Mouse (Mus musculus) kidney, embryonic 16.5 days (tissue): ENCODE results near the gene Adgre1. TPM values are rescaled to one million over a fixed set of nuclear protein-coding genes. Genes with fewer than 3 reads are reported as not detected.

Experiments
- ATAC-seq: fragments of 200-750 bp; cut with Nextera tagmentation; 2 replicates; pipeline ENCODE4 v1.8.0; 2017; ENCODE audit warnings: moderate TSS enrichment; ENCODE audit not compliant: low FRiP score, low TSS enrichment
- H3K27ac ChIP-seq: fragments of 300-500 bp; sonication (generic); 2 replicates; pipeline ENCODE4 v1.5.1; 2014; ENCODE audit warnings: low read length
- H3K27me3 ChIP-seq: fragments of 300-500 bp; sonication (generic); 2 replicates; pipeline ENCODE4 v1.6.1; 2014; ENCODE audit warnings: low read length, control low read depth, mixed read lengths; ENCODE audit not compliant: insufficient read depth
- H3K36me3 ChIP-seq: fragments of 300-500 bp; sonication (generic); 2 replicates; pipeline ENCODE4 v1.6.1; 2014; ENCODE audit warnings: low read length, control low read depth, mixed read lengths; ENCODE audit not compliant: insufficient read depth
- H3K4me1 ChIP-seq: fragments of 300-500 bp; sonication (generic); 2 replicates; pipeline ENCODE4 v1.6.1; 2014; ENCODE audit warnings: low read length, control low read depth, mixed read lengths; ENCODE audit not compliant: insufficient read depth
- H3K4me2 ChIP-seq: fragments of 300-500 bp; sonication (generic); replicated peaks from 2 replicates; pipeline ENCODE4 v1.6.1; 2014; ENCODE audit warnings: low read depth, low read length
- H3K4me3 ChIP-seq: fragments of 300-500 bp; sonication (generic); 2 replicates; pipeline ENCODE4 v1.5.1; 2014; ENCODE audit warnings: mild to moderate bottlenecking, low read length
- H3K9ac ChIP-seq: fragments of 300-500 bp; sonication (generic); replicated peaks from 2 replicates; pipeline ENCODE4 v1.6.1; 2014; ENCODE audit warnings: low read length
- H3K9me3 ChIP-seq: fragments of 300-500 bp; sonication (generic); 2 replicates; pipeline ENCODE4 v1.6.1; 2016; ENCODE audit warnings: low read length, control low read depth
- WGBS: fragments of 180-500 bp; shearing (Covaris S2); extraction: QIAGEN DNeasy Blood & Tissue Kit; methylation state at CpG from one replicate; pipeline ENCODE4 v1.1.7; 2014; 5-methylcytosine and 5-hydroxymethylcytosine counted together
- polyA plus RNA-seq: library from polyadenylated mRNA; unstranded; fragments of >200 nt; fragmentation: Nextera tagmentation; extraction: Ambion mirVana; gene quantifications from 2 replicates; pipeline ENCODE4 v1.2.1, GENCODE M21; 2015

The Adgre1 gene
- polyA plus RNA-seq, 1 experiment from 2014 or later = 5.2 TPM

GRCm38 (mm10) chr17:57337996-57338395, 20.5 kb upstream of the Adgre1 start:
- no peak for ATAC-seq
- WGBS = 82% methylated on average over 10 of the region's 10 CpGs
- no peak overlapping the region for H3K9ac ChIP-seq

DNA sequence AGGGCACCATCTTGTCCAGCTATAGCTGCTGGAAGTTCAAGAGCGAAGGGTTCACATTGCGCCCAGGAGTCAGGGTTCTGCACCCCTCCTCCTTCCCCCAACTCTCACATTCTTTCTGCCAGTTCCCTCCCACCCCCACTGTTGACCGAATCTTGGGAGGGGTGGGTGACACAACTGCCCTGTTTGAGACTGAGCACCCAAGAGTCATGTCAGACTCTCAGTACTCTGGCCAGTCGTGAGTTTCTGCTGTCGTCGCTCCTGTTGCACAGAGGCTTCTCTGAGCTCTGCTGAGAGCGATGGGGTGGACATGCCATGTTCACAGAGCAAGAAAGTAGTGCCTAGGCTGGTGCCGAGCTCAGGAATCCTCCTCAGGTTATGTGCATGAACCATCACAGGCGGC, 19.2 kb upstream of the Adgre1 start:
- Histone ChIP-seq H3K36me3 (no peaks in the 10 kb centered on the region), H3K4me2 (no peak overlapping the region), H3K27ac (no peak overlapping the region), H3K27me3 (no peaks in the 10 kb centered on the region), H3K4me3 (no peak overlapping the region), H3K4me1 (no peaks in the 10 kb centered on the region), H3K9ac (no peak overlapping the region), H3K9me3 (no peaks in the 10 kb centered on the region)
- WGBS = 73% methylated on average over 9 of the region's 9 CpGs
- ATAC-seq = no peak

More at GRCm38 (mm10) chr17:57337996-57338395, 20.5 kb upstream of the Adgre1 start:
- Histone ChIP-seq H3K4me3 (no peak overlapping the region), H3K36me3 (no peaks in the 10 kb centered on the region), H3K27ac (no peak overlapping the region), H3K4me1 (no peaks in the 10 kb centered on the region), H3K27me3 (no peaks in the 10 kb centered on the region), H3K4me2 (no peak overlapping the region), H3K9me3 (no peaks in the 10 kb centered on the region)

DNA sequence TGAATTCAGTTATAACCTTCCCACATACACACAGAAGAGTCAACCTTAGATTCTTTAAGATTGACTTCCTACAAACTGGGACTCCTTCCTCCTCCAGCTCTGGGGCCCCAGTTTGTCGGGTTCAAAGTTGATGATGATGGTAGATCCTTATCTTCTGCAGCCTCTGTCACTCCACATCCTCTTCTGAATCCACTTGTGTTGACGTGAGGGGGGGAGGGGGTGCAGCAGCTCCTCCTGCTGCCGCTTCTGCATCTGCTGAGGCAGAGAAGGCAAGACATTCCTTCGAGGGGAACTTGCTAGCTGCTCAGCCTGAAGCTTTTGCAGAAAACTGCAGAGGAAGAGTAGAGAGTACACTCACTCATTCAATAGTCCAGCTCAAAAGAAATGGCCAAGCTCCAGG, 16.9 kb upstream of the Adgre1 start:
- Histone ChIP-seq H3K4me2 (no peak overlapping the region), H3K36me3 (no peaks in the 10 kb centered on the region), H3K27me3 (no peaks in the 10 kb centered on the region), H3K4me1 (no peaks in the 10 kb centered on the region), H3K27ac (no peak overlapping the region), H3K4me3 (no peak overlapping the region), H3K9me3 (no peaks in the 10 kb centered on the region), H3K9ac (no peak overlapping the region)
- WGBS = 81% methylated on average over 4 of the region's 4 CpGs
- no peak for ATAC-seq

- H3K27ac ChIP-seq = no peak overlapping the region
- no peak overlapping the region for H3K4me3 ChIP-seq
- no peaks in the 10 kb centered on the region for H3K4me1 ChIP-seq
- no peaks in the 10 kb centered on the region for H3K27me3 ChIP-seq
- no peaks in the 10 kb centered on the region for H3K36me3 ChIP-seq
- H3K9me3 ChIP-seq = no peaks in the 10 kb centered on the region
- no peak for ATAC-seq
- no peak overlapping the region for H3K9ac ChIP-seq
- WGBS = 69% methylated on average over 2 of the region's 2 CpGs
- H3K4me2 ChIP-seq = no peak overlapping the region
These were observed 14.3 kb upstream of the Adgre1 start for GRCm38 (mm10) chr17:57344029-57344707.

DNA sequence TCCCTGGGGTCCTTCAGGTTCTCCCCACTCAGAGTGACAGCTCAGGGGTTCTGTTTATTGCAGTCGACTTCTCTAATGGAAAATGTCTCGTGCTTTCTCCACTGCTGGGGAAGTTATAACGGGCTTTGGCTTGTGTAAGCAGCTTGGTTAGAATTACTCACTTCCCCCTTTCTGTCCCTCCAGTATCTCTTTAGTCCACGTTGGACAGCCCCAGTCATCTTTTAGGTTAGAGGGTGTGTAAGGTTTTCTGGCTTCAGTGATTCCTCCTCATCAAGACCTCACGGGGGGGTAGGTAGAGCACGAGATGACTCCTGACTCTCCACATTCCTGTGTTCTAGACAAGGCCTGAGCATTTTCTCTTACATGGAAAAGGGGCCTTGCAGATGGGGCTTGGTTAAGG, 11.5 kb upstream of the Adgre1 start:
- H3K27ac ChIP-seq = no peak overlapping the region
- H3K4me1 ChIP-seq = no peaks in the 10 kb centered on the region
- no peak overlapping the region for H3K4me3 ChIP-seq
- H3K9me3 ChIP-seq = no peaks in the 10 kb centered on the region
- H3K27me3 ChIP-seq = no peaks in the 10 kb centered on the region
- ATAC-seq = no peak
- H3K4me2 ChIP-seq = no peak overlapping the region
- WGBS = 58% methylated on average over 6 of the region's 6 CpGs
- H3K9ac ChIP-seq = no peak overlapping the region
- H3K36me3 ChIP-seq = no peaks in the 10 kb centered on the region

DNA sequence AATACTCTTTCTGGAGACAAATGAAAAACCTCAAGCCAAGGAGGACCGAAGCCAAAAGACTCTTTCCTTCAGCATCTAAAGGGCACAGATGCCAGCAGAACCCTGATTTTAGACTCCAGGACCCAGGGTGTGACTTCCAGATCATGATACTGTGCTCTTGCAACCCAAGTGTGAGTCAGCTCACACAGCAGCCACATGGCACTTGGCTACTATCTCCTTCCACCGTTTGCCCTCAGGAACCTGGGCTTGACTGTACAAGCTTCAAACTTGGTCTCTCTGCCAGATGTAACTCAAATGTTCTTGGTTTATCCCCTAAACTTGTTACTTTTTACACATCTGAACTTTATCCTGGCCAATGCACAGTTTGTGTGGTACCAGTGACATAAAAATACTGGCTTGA, 10.7 kb upstream of the Adgre1 start:
- H3K27ac ChIP-seq = no peak overlapping the region
- H3K4me2 ChIP-seq = no peak overlapping the region
- no peak overlapping the region for H3K9ac ChIP-seq
- no peaks in the 10 kb centered on the region for H3K9me3 ChIP-seq
- ATAC-seq = no peak
- no peak overlapping the region for H3K4me3 ChIP-seq
- no peaks in the 10 kb centered on the region for H3K36me3 ChIP-seq
- H3K4me1 ChIP-seq = no peaks in the 10 kb centered on the region
- no peaks in the 10 kb centered on the region for H3K27me3 ChIP-seq
- WGBS = 86% methylated on average over 2 of the region's 2 CpGs

GRCm38 (mm10) chr17:57349067-57349466, 9.4 kb upstream of the Adgre1 start:
- Histone ChIP-seq H3K4me1 (no peaks in the 10 kb centered on the region), H3K4me3 (no peak overlapping the region), H3K27ac (no peak overlapping the region), H3K4me2 (no peak overlapping the region), H3K36me3 (no peaks in the 10 kb centered on the region), H3K27me3 (no peaks in the 10 kb centered on the region), H3K9ac (no peak overlapping the region), H3K9me3 (no peaks in the 10 kb centered on the region)
- WGBS = 74% methylated on average over 5 of the region's 5 CpGs
- ATAC-seq = no peak

DNA sequence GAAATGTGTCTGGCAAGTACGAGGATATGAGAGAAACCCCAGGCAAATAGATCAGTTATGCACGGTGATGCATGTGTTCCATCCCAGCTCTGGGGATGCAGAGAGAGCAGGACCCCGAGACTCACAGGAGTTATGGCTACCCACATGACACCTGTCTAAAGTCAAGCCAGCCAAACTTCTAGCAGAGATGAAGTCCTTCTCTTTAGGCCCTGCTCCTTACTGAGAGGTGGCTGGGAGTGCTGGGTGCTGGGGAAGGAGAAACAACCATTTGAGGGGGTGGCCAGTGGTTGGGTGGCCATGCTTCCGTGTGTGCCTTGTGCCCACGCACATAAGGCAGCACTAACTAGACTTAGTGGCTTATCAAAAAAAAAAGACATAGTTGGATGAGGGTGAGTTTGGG, 8.3 kb upstream of the Adgre1 start:
- Histone ChIP-seq H3K4me2 (no peak overlapping the region), H3K27me3 (no peaks in the 10 kb centered on the region), H3K4me3 (no peak overlapping the region), H3K27ac (no peak overlapping the region), H3K9me3 (no peaks in the 10 kb centered on the region), H3K4me1 (no peaks in the 10 kb centered on the region), H3K9ac (no peak overlapping the region), H3K36me3 (no peaks in the 10 kb centered on the region)
- 88% methylated on average over 5 of the region's 5 CpGs for WGBS
- no peak for ATAC-seq

GRCm38 (mm10) chr17:57351107-57351506, 7.4 kb upstream of the Adgre1 start:
- WGBS = 92% methylated on average over 9 of the region's 9 CpGs
- Histone ChIP-seq H3K4me2 (no peak overlapping the region), H3K27ac (no peak overlapping the region), H3K4me1 (no peaks in the 10 kb centered on the region), H3K36me3 (no peaks in the 10 kb centered on the region), H3K4me3 (no peak overlapping the region), H3K27me3 (no peaks in the 10 kb centered on the region), H3K9me3 (no peaks in the 10 kb centered on the region), H3K9ac (no peak overlapping the region)
- ATAC-seq = no peak

DNA sequence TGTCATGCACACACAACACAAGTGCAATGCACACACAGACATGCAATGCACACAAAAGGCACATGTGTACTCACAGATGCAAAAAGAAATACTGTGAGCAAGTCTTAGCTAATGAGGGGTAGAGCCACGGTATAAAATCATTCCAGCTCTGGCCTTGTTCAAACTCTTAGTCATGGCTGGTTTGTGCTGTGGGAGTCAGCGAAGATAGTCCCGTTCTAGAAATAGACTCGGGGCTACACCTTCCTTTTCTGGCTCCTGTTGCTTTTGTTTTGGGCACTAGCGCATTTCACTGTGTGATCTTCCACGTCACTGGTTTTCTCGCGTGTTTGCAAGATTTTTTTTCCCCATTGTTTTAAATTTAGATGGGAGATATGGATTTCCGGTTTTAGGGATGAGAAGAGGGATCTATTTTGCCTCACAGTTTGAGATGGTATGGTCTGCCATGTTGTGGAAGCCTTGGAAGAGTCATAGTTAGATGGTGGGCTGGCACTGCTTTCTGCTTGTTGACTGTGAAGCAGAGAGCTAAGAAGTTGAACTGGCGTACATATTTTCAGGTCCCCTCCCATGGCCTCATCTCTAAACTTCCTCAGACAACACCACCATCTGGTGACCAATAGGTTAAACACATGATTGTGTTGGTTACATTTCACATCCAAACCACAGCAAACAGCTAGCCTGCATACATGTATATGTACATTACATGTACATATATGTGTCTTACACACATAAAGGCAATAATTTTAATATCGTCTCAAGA, 1.2 kb downstream of the Adgre1 start:
- Histone ChIP-seq H3K4me3 (no peak overlapping the region), H3K27me3 (no peaks in the 10 kb centered on the region), H3K4me2 (no peak overlapping the region), H3K36me3 (no peaks in the 10 kb centered on the region), H3K4me1 (no peaks in the 10 kb centered on the region), H3K9ac (no peak overlapping the region), H3K9me3 (no peaks in the 10 kb centered on the region), H3K27ac (no peak overlapping the region)
- ATAC-seq = no peak
- WGBS = 87% methylated on average over 11 of the region's 11 CpGs
